Mouse (Mus musculus) hindbrain, embryonic 12.5 days (tissue): Measurements from ENCODE around the gene Ampd3. TPM values are rescaled to one million over a fixed set of nuclear protein-coding genes. Genes with fewer than 3 reads are reported as not detected.

Source experiments
- ATAC-seq: fragments of 200-750 bp; cut with Nextera tagmentation; 2 replicates; pipeline ENCODE4 v1.8.0; 2017; ENCODE audit warnings: moderate TSS enrichment; ENCODE audit not compliant: low FRiP score
- H3K27ac ChIP-seq: fragments of 300-500 bp; sonication (generic); 2 replicates; pipeline ENCODE4 v1.5.1; 2016; ENCODE audit warnings: mild to moderate bottlenecking
- H3K27me3 ChIP-seq: fragments of 300-500 bp; sonication (generic); 2 replicates; pipeline ENCODE4 v1.6.1; 2016; ENCODE audit warnings: mild to moderate bottlenecking
- H3K36me3 ChIP-seq: fragments of 300-500 bp; sonication (generic); 2 replicates; pipeline ENCODE4 v1.6.1; 2016; ENCODE audit warnings: mild to moderate bottlenecking
- H3K4me1 ChIP-seq: fragments of 300-500 bp; sonication (generic); 2 replicates; pipeline ENCODE4 v1.6.1; 2016
- H3K4me2 ChIP-seq: fragments of 300-500 bp; sonication (generic); replicated peaks from 2 replicates; pipeline ENCODE4 v1.6.1; 2016; ENCODE audit warnings: mild to moderate bottlenecking
- H3K4me3 ChIP-seq: fragments of 300-500 bp; sonication (generic); 2 replicates; pipeline ENCODE4 v1.5.1; 2016; ENCODE audit warnings: mild to moderate bottlenecking
- H3K9ac ChIP-seq: fragments of 300-500 bp; sonication (generic); 2 replicates; pipeline ENCODE4 v1.6.1; 2016; ENCODE audit warnings: mild to moderate bottlenecking, moderate library complexity
- H3K9me3 ChIP-seq: fragments of 300-500 bp; sonication (generic); replicated peaks from 2 replicates; pipeline ENCODE4 v1.6.1; 2016; ENCODE audit warnings: mild to moderate bottlenecking
- WGBS: fragments of 180-500 bp; shearing (Covaris S2); methylation state at CpG from one replicate; pipeline ENCODE4 v1.1.7; 2016; 5-methylcytosine and 5-hydroxymethylcytosine counted together
- polyA plus RNA-seq: library from polyadenylated mRNA; unstranded; fragments of >200 nt; fragmentation: Nextera tagmentation; extraction: Ambion mirVana; gene quantifications from 2 replicates; pipeline ENCODE4 v1.2.1, GENCODE M21; 2016

Ampd3 gene
- polyA plus RNA-seq, 1 experiment from 2014 or later = 4.0 TPM

- Histone ChIP-seq H3K4me1 (peaks cover 5% of the 10 kb centered on the region; the same call in 1 of the 2 replicates), H3K27ac (no peak overlapping the region), H3K9me3 (no peaks in the 10 kb centered on the region), H3K4me2 (no peak overlapping the region), H3K27me3 (peaks cover 18% of the 10 kb centered on the region), H3K36me3 (no peaks in the 10 kb centered on the region), H3K4me3 (no peak overlapping the region), H3K9ac (no peak overlapping the region)
- no peak for ATAC-seq
- 52% methylated on average over 14 of the region's 14 CpGs for WGBS
These were observed 5.4 kb downstream of the Ampd3 start for GRCm38 (mm10) chr7:110773204-110774002.

DNA sequence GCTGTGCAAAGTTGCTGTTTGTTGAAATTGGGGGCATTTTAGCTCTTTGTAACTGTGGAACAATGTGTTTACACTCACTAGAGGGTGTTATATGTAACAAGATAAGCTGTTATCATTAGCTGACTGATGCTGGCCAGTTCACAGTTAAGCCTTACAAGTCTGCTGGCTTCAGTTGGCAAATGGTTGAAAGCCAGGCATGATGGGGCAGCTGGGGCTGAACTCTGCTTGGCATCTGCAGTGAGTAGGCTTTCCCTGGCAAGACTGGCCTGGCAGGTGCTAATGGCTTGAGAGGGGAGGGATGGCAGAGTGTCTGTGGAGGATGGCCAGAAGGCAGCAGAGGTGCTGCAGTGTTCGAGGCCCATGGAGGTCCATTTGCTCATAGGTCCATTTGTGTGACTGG lies 6.1 kb downstream of the Ampd3 start:
- no peak for ATAC-seq
- no peak overlapping the region for H3K4me2 ChIP-seq
- H3K4me1 ChIP-seq = peaks cover 5% of the 10 kb centered on the region; the same call in 1 of the 2 replicates
- no peak overlapping the region for H3K27ac ChIP-seq
- peaks cover 12% of the 10 kb centered on the region for H3K27me3 ChIP-seq
- no peaks in the 10 kb centered on the region for H3K9me3 ChIP-seq
- no peak overlapping the region for H3K4me3 ChIP-seq
- no peak overlapping the region for H3K9ac ChIP-seq
- 77% methylated on average over 1 of the region's 1 CpGs for WGBS
- H3K36me3 ChIP-seq = no peaks in the 10 kb centered on the region

- Histone ChIP-seq H3K9ac (no peak overlapping the region), H3K27ac (no peak overlapping the region), H3K36me3 (no peaks in the 10 kb centered on the region), H3K4me1 (peaks cover 5% of the 10 kb centered on the region; the same call in 1 of the 2 replicates), H3K4me2 (no peak overlapping the region), H3K9me3 (no peaks in the 10 kb centered on the region), H3K27me3 (peaks cover 6% of the 10 kb centered on the region), H3K4me3 (no peak overlapping the region)
- 92% methylated on average over 8 of the region's 8 CpGs for WGBS
- no peak for ATAC-seq
These were observed 6.7 kb downstream of the Ampd3 start for GRCm38 (mm10) chr7:110774674-110775073.

DNA sequence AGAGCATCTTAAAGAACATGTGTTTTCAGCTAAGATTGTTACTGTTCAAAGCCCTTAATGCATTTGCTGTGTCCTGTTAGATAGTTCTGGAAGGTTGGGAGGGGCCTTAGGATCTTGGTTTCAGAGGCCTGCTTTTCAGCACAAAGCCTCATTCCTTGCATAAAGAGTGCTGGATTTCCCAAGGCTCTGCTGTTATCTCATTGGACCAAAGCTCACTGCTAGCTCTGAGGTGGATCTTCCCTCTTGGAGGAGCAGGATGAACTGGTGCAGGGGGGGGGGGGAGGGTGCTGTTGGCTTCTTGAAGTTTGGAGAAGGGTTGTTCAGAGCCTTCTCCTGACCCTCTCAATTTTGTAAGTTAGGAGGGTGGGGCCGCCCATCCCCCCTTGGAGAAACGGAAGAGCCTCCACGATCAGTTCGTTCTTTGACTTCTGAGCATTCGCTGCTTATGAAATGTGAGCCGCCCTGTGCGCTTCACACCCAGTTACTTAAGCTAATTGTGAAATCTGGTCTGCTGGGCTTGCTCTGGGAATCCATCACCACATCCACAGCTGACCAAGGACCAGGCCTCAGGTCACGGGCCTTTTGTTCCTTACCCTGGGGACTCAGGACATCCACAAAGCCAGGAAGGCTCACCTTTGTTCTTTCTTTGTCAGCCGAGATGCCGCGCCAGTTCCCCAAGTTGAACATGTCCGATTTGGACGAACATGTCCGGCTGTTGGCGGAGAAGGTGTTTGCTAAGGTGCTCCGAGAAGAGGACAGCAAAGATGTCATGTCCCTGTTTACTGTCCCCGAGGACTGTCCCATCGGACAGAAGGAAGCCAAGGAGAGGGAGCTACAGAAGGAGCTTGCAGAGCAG lies 9.4 kb downstream of the Ampd3 start:
- Histone ChIP-seq H3K4me3 (no peak overlapping the region), H3K9ac (no peak overlapping the region), H3K4me2 (no peak overlapping the region), H3K27me3 (peaks cover 2% of the 10 kb centered on the region; the same call in 1 of the 2 replicates), H3K9me3 (no peaks in the 10 kb centered on the region), H3K27ac (no peak overlapping the region), H3K36me3 (no peaks in the 10 kb centered on the region), H3K4me1 (peaks cover 8% of the 10 kb centered on the region)
- ATAC-seq = no peak
- 71% methylated on average over 18 of the region's 18 CpGs for WGBS

- no peaks in the 10 kb centered on the region for H3K36me3 ChIP-seq
- no peaks in the 10 kb centered on the region for H3K27me3 ChIP-seq
- no peak for ATAC-seq
- peaks cover 8% of the 10 kb centered on the region for H3K4me1 ChIP-seq
- 97% methylated on average over 7 of the region's 7 CpGs for WGBS
- H3K9me3 ChIP-seq = no peaks in the 10 kb centered on the region
- no peak overlapping the region for H3K4me3 ChIP-seq
- no peak overlapping the region for H3K9ac ChIP-seq
- H3K27ac ChIP-seq = no peak overlapping the region
- H3K4me2 ChIP-seq = no peak overlapping the region
These were observed 10.9 kb downstream of the Ampd3 start for GRCm38 (mm10) chr7:110778933-110779332.

GRCm38 (mm10) chr7:110779605-110780111 lies 11.7 kb downstream of the Ampd3 start:
- no peaks in the 10 kb centered on the region for H3K36me3 ChIP-seq
- 82% methylated on average over 8 of the region's 8 CpGs for WGBS
- no peak overlapping the region for H3K4me2 ChIP-seq
- no peak for ATAC-seq
- H3K9ac ChIP-seq = no peak overlapping the region
- H3K4me3 ChIP-seq = no peak overlapping the region
- H3K9me3 ChIP-seq = no peaks in the 10 kb centered on the region
- H3K27me3 ChIP-seq = no peaks in the 10 kb centered on the region
- peaks cover 8% of the 10 kb centered on the region for H3K4me1 ChIP-seq
- no peak overlapping the region for H3K27ac ChIP-seq

- Histone ChIP-seq H3K36me3 (no peaks in the 10 kb centered on the region), H3K9ac (no peak overlapping the region), H3K4me1 (peaks cover 8% of the 10 kb centered on the region), H3K27me3 (no peaks in the 10 kb centered on the region), H3K9me3 (no peaks in the 10 kb centered on the region), H3K4me2 (no peak overlapping the region), H3K4me3 (no peak overlapping the region), H3K27ac (no peak overlapping the region)
- no peak for ATAC-seq
- WGBS = 81% methylated on average over 4 of the region's 4 CpGs
These were observed 12.5 kb downstream of the Ampd3 start for GRCm38 (mm10) chr7:110780520-110780919.

DNA sequence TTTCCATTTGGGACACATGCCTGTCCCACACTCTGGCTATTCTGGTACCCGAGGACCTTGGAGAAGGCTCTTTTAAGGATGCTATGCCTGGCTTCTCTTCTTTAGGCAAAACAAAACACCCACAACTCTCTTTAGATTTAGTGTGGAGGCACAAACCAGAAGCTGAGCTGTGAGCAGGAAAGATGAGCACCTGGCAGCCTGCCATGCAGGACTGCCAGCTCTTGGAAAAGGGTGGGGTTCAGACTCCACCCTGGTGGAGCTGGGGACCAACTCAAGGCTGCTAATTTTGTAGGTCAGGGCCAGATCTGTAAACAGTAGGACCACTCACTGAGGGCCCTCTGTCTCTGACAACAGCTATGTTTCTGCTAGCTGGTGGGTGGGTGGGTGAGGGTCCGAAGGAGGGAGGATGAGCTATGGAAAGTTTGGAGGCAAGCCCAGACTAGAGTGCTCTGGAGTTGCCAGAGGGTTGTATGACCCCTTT lies 13.3 kb downstream of the Ampd3 start:
- H3K27me3 ChIP-seq = no peaks in the 10 kb centered on the region
- no peak overlapping the region for H3K27ac ChIP-seq
- no peak overlapping the region for H3K4me2 ChIP-seq
- no peak overlapping the region for H3K4me3 ChIP-seq
- H3K36me3 ChIP-seq = no peaks in the 10 kb centered on the region
- 69% methylated on average over 2 of the region's 2 CpGs for WGBS
- no peaks in the 10 kb centered on the region for H3K9me3 ChIP-seq
- no peak for ATAC-seq
- peaks cover 10% of the 10 kb centered on the region for H3K4me1 ChIP-seq
- H3K9ac ChIP-seq = no peak overlapping the region

DNA sequence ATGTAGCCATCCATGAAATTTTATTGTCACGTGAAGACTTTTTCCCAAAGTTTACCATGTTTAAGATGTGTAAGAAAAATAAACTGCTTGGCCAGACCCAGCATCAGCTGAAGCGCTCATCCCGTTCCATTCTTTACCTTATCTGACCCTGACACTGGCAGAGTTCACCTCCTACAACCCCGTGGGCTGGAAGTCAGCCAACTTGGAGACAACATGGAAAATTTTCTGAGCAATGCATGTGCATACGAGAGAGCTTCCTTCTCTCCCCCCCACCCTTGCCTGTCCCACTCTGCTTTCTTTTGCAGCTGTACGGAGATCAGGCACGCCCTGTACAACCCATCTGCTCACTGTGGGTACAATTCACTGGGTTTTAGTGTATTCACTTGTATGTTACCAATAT lies 14.1 kb downstream of the Ampd3 start:
- H3K4me2 ChIP-seq = no peak overlapping the region
- H3K9me3 ChIP-seq = no peaks in the 10 kb centered on the region
- H3K27me3 ChIP-seq = no peaks in the 10 kb centered on the region
- H3K4me1 ChIP-seq = peaks cover 10% of the 10 kb centered on the region
- no peak overlapping the region for H3K9ac ChIP-seq
- ATAC-seq = no peak
- WGBS = 75% methylated on average over 7 of the region's 7 CpGs
- H3K4me3 ChIP-seq = no peak overlapping the region
- H3K36me3 ChIP-seq = no peaks in the 10 kb centered on the region
- H3K27ac ChIP-seq = no peak overlapping the region

- Histone ChIP-seq H3K27ac (no peak overlapping the region), H3K27me3 (no peaks in the 10 kb centered on the region), H3K9me3 (no peaks in the 10 kb centered on the region), H3K4me2 (no peak overlapping the region), H3K4me1 (peaks cover 5% of the 10 kb centered on the region; the same call in 1 of the 2 replicates), H3K4me3 (no peak overlapping the region), H3K36me3 (no peaks in the 10 kb centered on the region), H3K9ac (no peak overlapping the region)
- WGBS = 50% methylated on average over 10 of the region's 10 CpGs
- ATAC-seq = no peak
These were observed 15.0 kb downstream of the Ampd3 start for GRCm38 (mm10) chr7:110782845-110783478.

DNA sequence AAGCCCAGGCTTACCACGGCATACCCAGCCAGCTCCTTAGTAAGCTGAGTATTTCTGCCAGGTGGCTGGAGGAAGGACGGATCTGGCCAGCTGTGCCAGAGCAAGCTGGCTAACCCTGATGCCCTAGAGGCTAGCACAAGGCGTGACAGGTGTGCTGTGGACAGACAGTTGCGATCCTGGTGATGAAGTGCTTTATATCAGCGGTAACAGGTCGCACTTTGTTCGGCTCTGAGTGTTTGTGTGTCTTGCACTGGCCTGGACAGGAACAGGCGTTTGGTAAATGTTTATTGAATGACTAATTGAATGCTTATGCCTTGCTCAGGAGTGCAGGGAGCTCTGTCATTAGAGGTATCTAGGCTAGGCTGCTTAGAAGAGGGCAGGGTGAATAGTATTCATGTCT lies 17.0 kb downstream of the Ampd3 start:
- H3K27ac ChIP-seq = no peak overlapping the region
- H3K9me3 ChIP-seq = no peaks in the 10 kb centered on the region
- peaks cover 5% of the 10 kb centered on the region; the same call in 1 of the 2 replicates for H3K4me1 ChIP-seq
- no peak overlapping the region for H3K4me3 ChIP-seq
- WGBS = 75% methylated on average over 8 of the region's 8 CpGs
- no peaks in the 10 kb centered on the region for H3K36me3 ChIP-seq
- ATAC-seq = no peak
- no peaks in the 10 kb centered on the region for H3K27me3 ChIP-seq
- H3K9ac ChIP-seq = no peak overlapping the region
- no peak overlapping the region for H3K4me2 ChIP-seq

GRCm38 (mm10) chr7:110785741-110786146 lies 17.7 kb downstream of the Ampd3 start:
- no peak overlapping the region for H3K9ac ChIP-seq
- no peaks in the 10 kb centered on the region for H3K36me3 ChIP-seq
- no peaks in the 10 kb centered on the region for H3K9me3 ChIP-seq
- peaks cover 5% of the 10 kb centered on the region; the same call in 1 of the 2 replicates for H3K4me1 ChIP-seq
- ATAC-seq = no peak
- H3K4me3 ChIP-seq = no peak overlapping the region
- H3K4me2 ChIP-seq = no peak overlapping the region
- WGBS = 50% methylated on average over 3 of the region's 3 CpGs
- no peak overlapping the region for H3K27ac ChIP-seq
- H3K27me3 ChIP-seq = no peaks in the 10 kb centered on the region
